Mouse (Mus musculus) midbrain, embryonic 10.5 days (tissue): ENCODE results near the gene Fbxo17. TPM values are rescaled to one million over a fixed set of nuclear protein-coding genes. Genes with fewer than 3 reads are reported as not detected.

Source experiments
- DNase-seq: peaks from one replicate; pipeline ENCODE4 v3.0.0-alpha.2; 2017; ENCODE audit warnings: low spot score
- H3K27ac ChIP-seq: fragments of 300-500 bp; sonication (generic); replicated peaks from 2 replicates; pipeline ENCODE4 v1.5.1; 2016; ENCODE audit warnings: mild to moderate bottlenecking
- H3K27me3 ChIP-seq: fragments of 300-500 bp; sonication (generic); 2 replicates; pipeline ENCODE4 v1.6.1; 2016; ENCODE audit warnings: low read depth, mild to moderate bottlenecking; ENCODE audit not compliant: poor library complexity, severe bottlenecking
- H3K36me3 ChIP-seq: fragments of 300-500 bp; sonication (generic); 2 replicates; pipeline ENCODE4 v1.6.1; 2016; ENCODE audit warnings: mild to moderate bottlenecking, moderate library complexity
- H3K4me1 ChIP-seq: fragments of 300-500 bp; sonication (generic); 2 replicates; pipeline ENCODE4 v1.6.1; 2016
- H3K4me3 ChIP-seq: fragments of 300-500 bp; sonication (generic); 2 replicates; pipeline ENCODE4 v1.5.1; 2016; ENCODE audit warnings: mild to moderate bottlenecking, moderate library complexity
- H3K9me3 ChIP-seq: fragments of 300-500 bp; sonication (generic); replicated peaks from 2 replicates; pipeline ENCODE4 v1.6.1; 2016; ENCODE audit warnings: mild to moderate bottlenecking
- WGBS: fragments of 180-500 bp; shearing (Covaris S2); methylation state at CpG from one replicate; pipeline ENCODE4 v1.1.7; 2016; 5-methylcytosine and 5-hydroxymethylcytosine counted together
- polyA plus RNA-seq: library from polyadenylated mRNA; unstranded; fragments of >200 nt; fragmentation: Nextera tagmentation; extraction: Ambion mirVana; gene quantifications from 2 replicates; pipeline ENCODE4 v1.2.1, GENCODE M21; 2016

Gene Fbxo17
- polyA plus RNA-seq, 1 experiment from 2014 or later, result 9.0 TPM

- no peaks in the 10 kb centered on the region for H3K27me3 ChIP-seq
- H3K4me1 ChIP-seq, result peaks cover 9% of the 10 kb centered on the region
- H3K27ac ChIP-seq, result no peak overlapping the region
- WGBS, result 93% methylated on average over 7 of the region's 7 CpGs
- no peak for DNase-seq
- H3K36me3 ChIP-seq, result peaks cover 31% of the 10 kb centered on the region
- H3K9me3 ChIP-seq, result no peaks in the 10 kb centered on the region
- no peak overlapping the region for H3K4me3 ChIP-seq
Observed at GRCm38 (mm10) chr7:28775129-28775528, 58.5 kb downstream of the Fbxo17 start.

- no peak for DNase-seq
- H3K27me3 ChIP-seq, result no peaks in the 10 kb centered on the region
- H3K27ac ChIP-seq, result no peak overlapping the region
- H3K9me3 ChIP-seq, result no peaks in the 10 kb centered on the region
- H3K36me3 ChIP-seq, result peaks cover 26% of the 10 kb centered on the region
- H3K4me3 ChIP-seq, result no peak overlapping the region
- peaks cover 19% of the 10 kb centered on the region for H3K4me1 ChIP-seq
- 84% methylated on average over 9 of the region's 9 CpGs for WGBS
Observed at GRCm38 (mm10) chr7:28778825-28779224, 62.2 kb downstream of the Fbxo17 start.

DNA sequence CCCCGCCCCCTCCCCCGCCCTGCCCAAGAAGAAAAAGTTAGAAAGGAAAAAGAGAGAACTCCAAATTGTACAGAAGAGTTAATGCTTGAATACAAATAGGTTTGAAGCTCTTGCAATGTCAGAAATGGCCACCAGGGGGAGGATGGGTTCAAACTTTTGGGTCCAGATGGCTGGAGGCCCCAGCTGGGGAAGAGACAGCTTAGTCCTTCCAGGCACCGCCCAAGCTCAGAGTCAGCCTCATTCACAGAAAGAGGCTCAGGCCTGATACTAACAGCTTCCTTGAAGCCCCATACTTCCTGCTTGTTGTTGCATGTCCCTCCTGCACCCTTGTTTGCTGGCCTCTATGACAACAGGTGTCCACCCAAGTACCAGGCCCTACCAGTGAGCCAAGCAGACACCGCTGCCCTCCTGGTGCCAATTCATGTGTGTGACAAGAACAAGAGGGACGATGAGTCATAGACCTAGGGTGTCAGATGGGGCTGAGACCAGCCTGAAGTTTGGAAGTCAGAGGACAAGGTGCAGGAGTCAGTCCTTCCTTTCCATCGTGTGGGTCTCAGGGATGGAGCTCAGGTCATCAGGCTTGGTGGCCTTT is 63.6 kb downstream of the Fbxo17 start:
- Histone ChIP-seq H3K4me1 (peaks cover 22% of the 10 kb centered on the region), H3K27ac (peak overlapping the region; percentile 66), H3K9me3 (no peaks in the 10 kb centered on the region), H3K4me3 (no peak overlapping the region), H3K27me3 (no peaks in the 10 kb centered on the region), H3K36me3 (peaks cover 22% of the 10 kb centered on the region)
- peak; percentile 84 for DNase-seq
- 48% methylated on average over 6 of the region's 6 CpGs for WGBS

GRCm38 (mm10) chr7:28780857-28781256 is 64.3 kb downstream of the Fbxo17 start:
- 87% methylated on average over 7 of the region's 7 CpGs for WGBS
- Histone ChIP-seq H3K27ac (peak overlapping the region; percentile 66; the same call in 1 of the 2 replicates), H3K36me3 (peaks cover 28% of the 10 kb centered on the region), H3K9me3 (no peaks in the 10 kb centered on the region), H3K4me3 (no peak overlapping the region), H3K4me1 (peaks cover 22% of the 10 kb centered on the region), H3K27me3 (no peaks in the 10 kb centered on the region)
- DNase-seq, result no peak

- Histone ChIP-seq H3K4me3 (no peak overlapping the region), H3K27me3 (no peaks in the 10 kb centered on the region), H3K36me3 (peaks cover 32% of the 10 kb centered on the region), H3K9me3 (no peaks in the 10 kb centered on the region), H3K27ac (0 out of 2 replicates have a peak overlapping the region, but pooled peaks have one; percentile 13), H3K4me1 (peaks cover 22% of the 10 kb centered on the region)
- WGBS, result 92% methylated on average over 8 of the region's 8 CpGs
- no peak for DNase-seq
Observed at GRCm38 (mm10) chr7:28781261-28781663, 64.7 kb downstream of the Fbxo17 start.

- Histone ChIP-seq H3K27ac (no peak overlapping the region), H3K9me3 (no peaks in the 10 kb centered on the region), H3K4me1 (peaks cover 22% of the 10 kb centered on the region), H3K36me3 (peaks cover 33% of the 10 kb centered on the region), H3K4me3 (no peak overlapping the region), H3K27me3 (no peaks in the 10 kb centered on the region)
- WGBS, result 79% methylated on average over 5 of the region's 5 CpGs
- no peak for DNase-seq
Observed at GRCm38 (mm10) chr7:28785161-28785560, 68.6 kb downstream of the Fbxo17 start.

Other genes starting within 250 kb of the Fbxo17 start
- not detected in 2 replicates for gene Ifnl2, start 206.3 kb upstream of the Fbxo17 start, polyA plus RNA-seq
- gene Ifnl3, start 194.0 kb upstream of the Fbxo17 start, polyA plus RNA-seq, result not detected in 2 replicates
- not detected in 2 replicates for gene Sycn, start 175.9 kb upstream of the Fbxo17 start, polyA plus RNA-seq
- 0.14 and 0.20 TPM in 2 replicates for gene Nccrp1, start 169.6 kb upstream of the Fbxo17 start, polyA plus RNA-seq
- 29.2 and 30.5 TPM in 2 replicates for gene Samd4b, start 118.7 kb upstream of the Fbxo17 start, polyA plus RNA-seq
- gene Pak4, start 118.6 kb upstream of the Fbxo17 start, polyA plus RNA-seq, result 60.9 and 66.4 TPM in 2 replicates
- gene Acp7, start 85.5 kb upstream of the Fbxo17 start, polyA plus RNA-seq, result not detected in 2 replicates
- gene Fbxo27, start 24.0 kb upstream of the Fbxo17 start, polyA plus RNA-seq, result 4.9 and 5.8 TPM in 2 replicates
- gene Mrps12, start 25.0 kb downstream of the Fbxo17 start, polyA plus RNA-seq, result 139 and 147 TPM in 2 replicates
- 39.9 and 41.8 TPM in 2 replicates for gene Sars2, start 25.2 kb downstream of the Fbxo17 start, polyA plus RNA-seq
- gene Ccer2, start 39.4 kb downstream of the Fbxo17 start, polyA plus RNA-seq, result 0.20 TPM in 1 of 2 replicates, not detected in the other
- 62.7 and 71.6 TPM in 2 replicates for gene Sirt2, start 49.9 kb downstream of the Fbxo17 start, polyA plus RNA-seq
- gene Nfkbib, start 50.7 kb downstream of the Fbxo17 start, polyA plus RNA-seq, result 57.6 and 62.3 TPM in 2 replicates
- gene Rinl, start 72.2 kb downstream of the Fbxo17 start, polyA plus RNA-seq, result 3.5 and 4.0 TPM in 2 replicates
- 279 and 293 TPM in 2 replicates for gene Hnrnpl, start 91.7 kb downstream of the Fbxo17 start, polyA plus RNA-seq
- 85.1 and 94.5 TPM in 2 replicates for gene Ech1, start 108.4 kb downstream of the Fbxo17 start, polyA plus RNA-seq
- 3.1 and 3.7 TPM in 2 replicates for gene Lgals4, start 117.0 kb downstream of the Fbxo17 start, polyA plus RNA-seq
- gene Lgals7, start 147.0 kb downstream of the Fbxo17 start, polyA plus RNA-seq, result 0.62 and 0.85 TPM in 2 replicates
- gene Capn12, start 164.6 kb downstream of the Fbxo17 start, polyA plus RNA-seq, result 0.15 and 0.31 TPM in 2 replicates
- 236 and 239 TPM in 2 replicates for gene Actn4, start 245.5 kb downstream of the Fbxo17 start, polyA plus RNA-seq